Mouse (Mus musculus) cerebellum, adult 2 months (tissue): ENCODE data around the gene Ldlrad3. TPM values are rescaled to one million over a fixed set of nuclear protein-coding genes. Genes with fewer than 3 reads are reported as not detected.

ENCODE experiments used
- DNase-seq, 2 experiments: peaks; one replicate each; pipeline ENCODE4 v3.0.0; 2021
- H3K27ac ChIP-seq: fragments of 200-500 bp; 2 replicates; pipeline ENCODE4 v1.5.1; 2012; ENCODE audit warnings: low read length, control low read depth, inconsistent platforms; ENCODE audit not compliant: insufficient read depth
- H3K27me3 ChIP-seq: fragments of 200-500 bp; 2 replicates; pipeline ENCODE4 v1.6.1; 2012; ENCODE audit warnings: inconsistent platforms, mild to moderate bottlenecking, low read length, moderate library complexity; ENCODE audit not compliant: control insufficient read depth, insufficient read depth
- H3K4me1 ChIP-seq: fragments of 200-500 bp; 2 replicates; pipeline ENCODE4 v1.6.1; 2011; ENCODE audit warnings: low read length; ENCODE audit not compliant: control insufficient read depth, insufficient read depth
- H3K4me3 ChIP-seq: fragments of 200-500 bp; replicated peaks from 2 replicates; pipeline ENCODE3; 2011; ENCODE audit warnings: mild to moderate bottlenecking, low read depth, low read length, control low read depth; ENCODE audit not compliant: insufficient read depth
- CTCF ChIP-seq: fragments of 200-500 bp; IDR thresholded peaks from 2 replicates; pipeline ENCODE4 v1.5.1; 2011; ENCODE audit warnings: low read depth, mild to moderate bottlenecking, control low read depth, low read length, moderate library complexity, borderline replicate concordance; ENCODE audit not compliant: insufficient read depth
- POLR2A ChIP-seq: fragments of 200-500 bp; IDR thresholded peaks from 2 replicates; pipeline ENCODE4 v1.6.1; 2011; ENCODE audit warnings: low read length, control low read depth, borderline replicate concordance; ENCODE audit not compliant: insufficient read depth
- WGBS: fragments of 180-500 bp; shearing (Covaris S2); methylation state at CpG from one replicate; pipeline ENCODE4 v1.1.7; 2018; 5-methylcytosine and 5-hydroxymethylcytosine counted together
- polyA plus RNA-seq: library from polyadenylated mRNA; depleted of rRNA; stranded (reverse); fragments of >200 nt; gene quantifications from 2 replicates; pipeline ENCODE4 v1.2.3, GENCODE M21; 2012

Gene Ldlrad3
- polyA plus RNA-seq, 1 experiment: 12.3 TPM

DNA sequence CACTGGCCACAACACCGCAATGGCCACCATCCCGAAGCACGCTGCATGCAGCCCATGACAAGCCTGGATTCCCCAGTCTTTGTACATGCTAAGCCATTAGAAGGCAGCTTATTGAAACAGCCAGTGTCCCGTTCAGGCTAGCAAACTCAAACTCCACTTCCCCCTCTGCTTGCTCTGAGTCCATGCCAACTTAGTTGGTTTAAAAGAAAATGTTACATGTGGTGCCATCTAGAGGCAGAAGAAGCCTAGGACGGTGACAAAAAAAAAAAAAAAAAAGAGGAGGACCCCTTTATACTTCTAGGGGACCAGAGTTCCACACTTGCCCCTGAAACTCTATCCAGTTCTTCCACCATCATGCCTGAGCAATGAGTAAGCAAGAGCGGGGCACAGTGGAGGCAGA is 78.9 kb downstream of the Ldlrad3 start:
- WGBS: 65% methylated on average over 6 of the region's 6 CpGs
- Histone ChIP-seq H3K4me3 (no peak overlapping the region), H3K4me1 (peaks cover 16% of the 10 kb centered on the region), H3K27me3 (no peaks in the 10 kb centered on the region), H3K27ac (no peak overlapping the region)
- DNase-seq: no peak
- TF ChIP-seq POLR2A (no peak), CTCF (peak; percentile 41; the same call in 1 of the 2 replicates)

DNA sequence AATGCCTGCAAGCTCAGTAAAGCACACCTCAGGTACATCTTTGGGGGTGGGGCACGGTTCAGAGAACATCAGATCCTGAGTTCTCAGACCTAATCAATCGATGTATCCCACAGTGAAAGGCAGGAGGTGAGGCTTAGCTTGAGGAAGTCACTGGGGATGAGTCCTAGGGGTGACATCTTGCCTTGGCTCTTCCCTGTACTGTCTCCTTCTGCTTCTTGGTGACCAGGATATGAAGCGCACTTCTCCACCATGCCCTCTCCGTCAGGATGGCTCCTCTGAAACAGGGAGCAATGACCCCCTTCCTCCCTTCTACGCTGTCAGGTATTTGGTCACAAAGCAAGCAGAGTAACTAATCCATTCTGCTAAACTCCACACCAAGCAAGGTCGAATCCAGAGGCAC is 79.5 kb downstream of the Ldlrad3 start:
- no peak overlapping the region for H3K27ac ChIP-seq
- no peak for TF ChIP-seq POLR2A
- no peak for TF ChIP-seq CTCF
- WGBS: 89% methylated on average over 6 of the region's 6 CpGs
- H3K4me1 ChIP-seq: peaks cover 16% of the 10 kb centered on the region
- no peak for DNase-seq
- no peaks in the 10 kb centered on the region for H3K27me3 ChIP-seq
- no peak overlapping the region for H3K4me3 ChIP-seq

DNA sequence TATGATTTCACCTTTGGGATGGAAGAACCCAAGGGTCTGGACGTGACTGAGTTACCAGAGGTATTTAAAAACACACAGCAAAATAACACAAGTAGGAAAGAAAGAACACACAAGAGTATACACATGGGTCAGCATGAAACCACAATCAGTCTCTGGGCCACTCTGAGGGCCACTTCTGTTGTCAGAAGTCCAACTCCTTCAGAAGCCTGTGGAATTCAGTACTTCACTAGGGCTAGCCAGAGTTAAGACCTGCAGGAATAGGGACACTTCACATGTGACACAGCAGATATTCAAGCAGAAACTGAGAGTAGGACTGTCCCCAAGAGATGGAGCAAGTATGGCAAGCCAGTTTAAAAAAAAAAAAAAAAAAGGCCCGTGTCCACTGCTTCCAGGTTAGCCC is 80.7 kb downstream of the Ldlrad3 start:
- H3K27ac ChIP-seq: no peak overlapping the region
- WGBS: 92% methylated on average over 2 of the region's 2 CpGs
- H3K4me1 ChIP-seq: peaks cover 16% of the 10 kb centered on the region
- no peak for DNase-seq
- TF ChIP-seq POLR2A (no peak), CTCF (no peak)
- no peaks in the 10 kb centered on the region for H3K27me3 ChIP-seq
- H3K4me3 ChIP-seq: no peak overlapping the region

DNA sequence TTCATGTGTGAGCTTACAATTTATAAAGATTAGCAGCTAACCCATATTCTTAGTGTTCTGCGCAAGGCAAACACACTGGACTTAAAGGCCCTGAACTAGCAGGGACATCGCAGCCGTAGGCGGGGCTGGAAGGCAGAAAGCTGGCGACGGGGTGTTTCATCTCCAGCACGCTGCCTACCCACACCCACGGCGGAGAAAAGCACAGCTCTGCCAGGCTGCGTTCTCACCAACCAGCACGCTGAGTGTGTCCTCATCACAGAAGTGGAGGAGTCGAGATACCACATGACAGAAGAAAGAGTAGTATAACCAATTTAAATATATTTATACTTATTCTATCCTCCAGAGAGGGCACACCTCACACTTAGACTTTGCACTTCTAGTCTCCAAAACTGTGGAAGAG is 82.2 kb downstream of the Ldlrad3 start:
- Histone ChIP-seq H3K4me3 (no peak overlapping the region), H3K27me3 (no peaks in the 10 kb centered on the region), H3K27ac (no peak overlapping the region), H3K4me1 (peaks cover 16% of the 10 kb centered on the region)
- 89% methylated on average over 12 of the region's 12 CpGs for WGBS
- TF ChIP-seq POLR2A (no peak), CTCF (no peak)
- no peak for DNase-seq

DNA sequence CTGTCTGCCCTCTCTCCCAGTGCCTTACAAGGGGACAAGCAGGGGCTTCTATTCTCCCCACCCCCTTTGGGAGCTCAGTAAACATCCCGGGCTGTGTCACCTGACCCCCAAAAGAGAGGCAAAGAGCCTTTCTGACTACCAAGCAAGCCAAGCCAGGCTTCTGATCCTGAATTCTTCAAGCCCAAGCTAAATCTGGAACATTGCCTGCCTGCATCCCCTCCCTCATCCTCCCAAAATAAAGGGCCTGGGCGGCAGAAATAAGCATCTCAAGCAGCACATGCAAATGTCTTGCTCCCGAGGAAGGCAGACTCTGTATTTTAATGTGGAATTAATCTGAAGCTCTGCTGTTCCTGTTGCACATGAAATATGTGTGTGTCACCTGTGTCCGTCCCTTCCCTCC is 85.7 kb downstream of the Ldlrad3 start:
- Histone ChIP-seq H3K4me1 (peaks cover 13% of the 10 kb centered on the region), H3K27ac (no peak overlapping the region), H3K4me3 (no peak overlapping the region), H3K27me3 (no peaks in the 10 kb centered on the region)
- no peak for DNase-seq
- WGBS: 62% methylated on average over 4 of the region's 4 CpGs
- TF ChIP-seq POLR2A (no peak), CTCF (no peak)

DNA sequence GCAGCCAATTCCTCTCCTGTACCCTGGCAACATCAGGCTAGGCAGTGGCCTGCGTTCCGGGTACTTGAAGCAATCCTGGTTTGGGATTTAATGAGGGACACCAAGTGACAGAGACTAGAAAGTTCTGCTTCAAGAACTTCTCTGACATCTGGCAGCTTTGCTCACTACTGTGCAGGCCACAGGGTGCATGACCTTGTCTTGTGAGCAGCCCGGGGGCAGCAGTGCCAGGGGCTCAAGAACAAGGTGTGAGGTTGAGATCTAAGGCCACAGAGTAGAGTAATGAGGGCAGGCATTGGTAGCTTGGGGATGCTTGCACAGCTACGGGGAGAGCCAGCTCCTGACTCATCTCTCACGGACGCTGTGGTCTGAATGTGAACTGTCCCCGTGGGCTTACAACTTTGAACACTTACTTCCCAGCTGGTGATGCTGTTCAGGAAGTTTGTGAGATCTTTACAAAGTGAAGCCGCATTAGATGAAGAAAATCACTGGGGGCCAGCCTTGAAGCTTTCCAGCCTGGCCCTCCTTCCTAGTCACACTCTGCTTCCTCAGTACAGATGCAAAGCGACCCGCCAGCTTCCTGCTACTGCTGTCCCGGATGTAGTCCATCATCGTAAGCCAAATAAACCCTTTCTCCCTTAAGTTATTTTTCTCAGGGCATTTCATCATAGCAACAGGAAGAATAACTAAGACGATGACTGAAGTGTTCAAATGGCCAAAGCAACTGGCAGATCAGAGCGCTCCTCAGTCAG is 86.3 kb downstream of the Ldlrad3 start:
- 88% methylated on average over 14 of the region's 14 CpGs for WGBS
- DNase-seq: no peak
- Histone ChIP-seq H3K27me3 (no peaks in the 10 kb centered on the region), H3K4me3 (no peak overlapping the region), H3K4me1 (peaks cover 15% of the 10 kb centered on the region), H3K27ac (no peak overlapping the region)
- TF ChIP-seq CTCF (no peak), POLR2A (no peak)

DNA sequence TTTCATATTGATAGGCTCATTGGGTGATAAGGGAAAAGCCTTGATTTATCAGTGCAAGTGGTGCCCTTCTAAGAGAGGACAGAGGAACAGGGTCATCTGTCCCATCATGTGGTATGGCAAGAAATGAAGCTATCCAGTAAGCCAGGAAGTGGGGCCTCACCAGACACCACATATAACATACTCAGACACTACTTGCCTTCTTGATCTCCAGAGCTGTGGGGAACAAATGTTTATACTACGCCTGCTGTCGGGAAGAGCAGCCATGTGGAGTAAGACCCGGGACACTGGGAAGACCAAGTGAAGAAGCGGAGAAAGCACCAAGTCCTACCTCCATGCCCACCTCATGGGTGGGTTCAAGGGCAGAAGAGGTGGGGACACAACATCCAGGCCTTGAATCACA is 86.9 kb downstream of the Ldlrad3 start:
- Histone ChIP-seq H3K4me3 (no peak overlapping the region), H3K4me1 (peaks cover 18% of the 10 kb centered on the region), H3K27me3 (no peaks in the 10 kb centered on the region), H3K27ac (no peak overlapping the region)
- WGBS: 94% methylated on average over 4 of the region's 4 CpGs
- no peak for DNase-seq
- no peak for TF ChIP-seq CTCF
- no peak for TF ChIP-seq POLR2A

DNA sequence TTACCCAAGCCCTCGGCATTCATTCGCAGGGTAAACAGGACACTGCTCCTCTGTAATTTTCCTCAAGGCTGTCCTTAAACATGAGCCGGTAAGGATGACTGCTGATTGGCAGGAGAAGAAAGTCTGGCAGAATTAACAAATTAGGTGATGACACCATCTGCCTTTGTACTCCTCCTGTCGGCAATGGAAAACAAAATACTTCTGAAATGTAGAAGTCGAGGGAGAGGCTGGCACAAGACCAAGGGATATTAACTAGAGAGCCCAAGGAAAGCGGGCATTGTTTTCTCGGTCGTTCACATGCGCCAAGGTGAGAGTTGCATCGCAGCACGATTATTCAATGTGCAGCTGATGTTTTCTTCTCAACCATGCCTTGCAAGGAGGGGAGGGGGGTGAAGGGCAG is 91.4 kb downstream of the Ldlrad3 start:
- DNase-seq: peak; percentile 66 to 80
- no peak for TF ChIP-seq CTCF
- 0 out of 2 replicates have a peak, but pooled peaks have one; percentile 13 for TF ChIP-seq POLR2A
- peak overlapping the region; percentile 16 for H3K4me3 ChIP-seq
- no peaks in the 10 kb centered on the region for H3K27me3 ChIP-seq
- peak overlapping the region; percentile 49 for H3K27ac ChIP-seq
- WGBS: 1% methylated on average over 11 of the region's 11 CpGs
- peaks cover 32% of the 10 kb centered on the region for H3K4me1 ChIP-seq
